Mouse (Mus musculus) midbrain, postnatal 0 days (tissue): Measurements from ENCODE around the gene Csrnp2. TPM values are rescaled to one million over a fixed set of nuclear protein-coding genes. Genes with fewer than 3 reads are reported as not detected.

Experiments
- ATAC-seq: fragments of 200-750 bp; cut with Nextera tagmentation; 2 replicates; pipeline ENCODE4 v1.8.0; 2017; ENCODE audit warnings: moderate number of reproducible peaks, mild to moderate bottlenecking, moderate TSS enrichment, moderate library complexity; ENCODE audit not compliant: low FRiP score
- DNase-seq: peaks from one replicate; pipeline ENCODE4 v3.0.0-alpha.2; 2015; ENCODE audit warnings: low spot score
- H3K27ac ChIP-seq: fragments of 300-500 bp; sonication (generic); 2 replicates; pipeline ENCODE4 v1.5.1; 2014; ENCODE audit warnings: low read depth, mild to moderate bottlenecking, low read length, mixed read lengths
- H3K27me3 ChIP-seq: fragments of 300-500 bp; sonication (generic); 2 replicates; pipeline ENCODE4 v1.6.1; 2014; ENCODE audit warnings: low read length, control low read depth, mixed read lengths; ENCODE audit not compliant: insufficient read depth
- H3K36me3 ChIP-seq: fragments of 300-500 bp; sonication (generic); 2 replicates; pipeline ENCODE4 v1.6.1; 2014; ENCODE audit warnings: low read length, control low read depth, mixed read lengths; ENCODE audit not compliant: insufficient read depth
- H3K4me1 ChIP-seq: fragments of 300-500 bp; sonication (generic); 2 replicates; pipeline ENCODE4 v1.6.1; 2014; ENCODE audit warnings: mild to moderate bottlenecking, control low read depth, antibody characterized with exemption, low read length, mixed read lengths; ENCODE audit not compliant: insufficient read depth
- H3K4me2 ChIP-seq: fragments of 300-500 bp; sonication (generic); 2 replicates; pipeline ENCODE4 v1.6.1; 2014; ENCODE audit warnings: low read depth, mild to moderate bottlenecking, low read length, mixed read lengths; ENCODE audit not compliant: poor library complexity, severe bottlenecking
- H3K4me3 ChIP-seq: fragments of 300-500 bp; sonication (generic); 2 replicates; pipeline ENCODE4 v1.5.1; 2014; ENCODE audit warnings: low read depth, mild to moderate bottlenecking, low read length, moderate library complexity
- H3K9ac ChIP-seq: fragments of 300-500 bp; sonication (generic); replicated peaks from 2 replicates; pipeline ENCODE4 v1.6.1; 2014; ENCODE audit warnings: mild to moderate bottlenecking, low read length, moderate library complexity, mixed read lengths; ENCODE audit not compliant: poor library complexity, severe bottlenecking
- H3K9me3 ChIP-seq: fragments of 300-500 bp; sonication (generic); 2 replicates; pipeline ENCODE4 v1.6.1; 2016; ENCODE audit warnings: low read length, control low read depth
- CTCF ChIP-seq: IDR thresholded peaks from 2 replicates; pipeline ENCODE4 v1.5.1; 2016; ENCODE audit warnings: antibody characterized with exemption, mild to moderate bottlenecking
- WGBS: fragments of 180-500 bp; shearing (Covaris S2); extraction: QIAGEN DNeasy Blood & Tissue Kit; methylation state at CpG from one replicate; pipeline ENCODE4 v1.1.7; 2014; 5-methylcytosine and 5-hydroxymethylcytosine counted together
- polyA plus RNA-seq: library from polyadenylated mRNA; unstranded; fragments of >200 nt; fragmentation: Nextera tagmentation; extraction: Ambion mirVana; gene quantifications from 2 replicates; pipeline ENCODE4 v1.2.1, GENCODE M21; 2015
- total RNA-seq: library from RNA; depleted of rRNA; stranded (reverse); fragments of >200 nt; gene quantifications from 2 replicates; pipeline ENCODE4 v1.2.3, GENCODE M21; 2014

The Csrnp2 gene
- total and polyA plus RNA-seq, 2 experiments from 2014 or later: 37.0 to 66.3 TPM

GRCm38 (mm10) chr15:100452486-100452885, 42.8 kb downstream of the Csrnp2 start:
- TF ChIP-seq CTCF: no peak

GRCm38 (mm10) chr15:100451245-100451644, 44.0 kb downstream of the Csrnp2 start:
- DNase-seq (peak; percentile 39), ATAC-seq (no peak)
- no peaks in the 10 kb centered on the region for H3K9me3 ChIP-seq
- no peaks in the 10 kb centered on the region for H3K4me1 ChIP-seq
- no peaks in the 10 kb centered on the region for H3K36me3 ChIP-seq
- no peak overlapping the region for H3K9ac ChIP-seq
- H3K27me3 ChIP-seq: no peaks in the 10 kb centered on the region
- no peak overlapping the region for H3K4me3 ChIP-seq
- WGBS: 66% methylated on average over 16 of the region's 16 CpGs
- TF ChIP-seq CTCF: no peak
- no peak overlapping the region for H3K27ac ChIP-seq
- no peak overlapping the region for H3K4me2 ChIP-seq

More at GRCm38 (mm10) chr15:100452486-100452885, 42.8 kb downstream of the Csrnp2 start:
- Histone ChIP-seq H3K36me3 (no peaks in the 10 kb centered on the region), H3K27me3 (no peaks in the 10 kb centered on the region), H3K9me3 (no peaks in the 10 kb centered on the region), H3K9ac (no peak overlapping the region), H3K4me3 (no peak overlapping the region), H3K4me2 (no peak overlapping the region), H3K4me1 (no peaks in the 10 kb centered on the region), H3K27ac (no peak overlapping the region)
- no peak for ATAC-seq
- WGBS: 82% methylated on average over 11 of the region's 11 CpGs
- no peak for DNase-seq

- H3K9me3 ChIP-seq: no peaks in the 10 kb centered on the region
- ATAC-seq (no peak), DNase-seq (no peak)
- H3K4me3 ChIP-seq: no peak overlapping the region
- H3K36me3 ChIP-seq: no peaks in the 10 kb centered on the region
- no peak overlapping the region for H3K27ac ChIP-seq
- WGBS: 89% methylated on average over 3 of the region's 3 CpGs
- no peak overlapping the region for H3K4me2 ChIP-seq
- TF ChIP-seq CTCF: no peak
- H3K27me3 ChIP-seq: no peaks in the 10 kb centered on the region
- H3K4me1 ChIP-seq: no peaks in the 10 kb centered on the region
- no peak overlapping the region for H3K9ac ChIP-seq
These were observed 45.8 kb downstream of the Csrnp2 start for GRCm38 (mm10) chr15:100449495-100449894.

GRCm38 (mm10) chr15:100448572-100448971, 46.7 kb downstream of the Csrnp2 start:
- no peaks in the 10 kb centered on the region for H3K4me1 ChIP-seq
- WGBS: 78% methylated on average over 4 of the region's 4 CpGs
- H3K36me3 ChIP-seq: no peaks in the 10 kb centered on the region
- H3K27me3 ChIP-seq: no peaks in the 10 kb centered on the region
- TF ChIP-seq CTCF: peak; percentile 35
- H3K27ac ChIP-seq: no peak overlapping the region
- DNase-seq: no peak
- H3K9me3 ChIP-seq: no peaks in the 10 kb centered on the region
- no peak for ATAC-seq
- H3K4me3 ChIP-seq: no peak overlapping the region
- no peak overlapping the region for H3K9ac ChIP-seq
- H3K4me2 ChIP-seq: no peak overlapping the region

GRCm38 (mm10) chr15:100446887-100447286, 48.4 kb downstream of the Csrnp2 start:
- DNase-seq (no peak), ATAC-seq (no peak)
- Histone ChIP-seq H3K36me3 (no peaks in the 10 kb centered on the region), H3K9me3 (no peaks in the 10 kb centered on the region), H3K4me2 (no peak overlapping the region), H3K9ac (no peak overlapping the region), H3K27ac (no peak overlapping the region), H3K27me3 (no peaks in the 10 kb centered on the region), H3K4me3 (no peak overlapping the region), H3K4me1 (no peaks in the 10 kb centered on the region)
- WGBS: 80% methylated on average over 2 of the region's 2 CpGs
- no peak for TF ChIP-seq CTCF

GRCm38 (mm10) chr15:100443126-100443922, 52.0 kb downstream of the Csrnp2 start:
- Histone ChIP-seq H3K4me3 (peak overlapping the region; percentile 40), H3K4me2 (peak overlapping the region; percentile 67), H3K27me3 (no peaks in the 10 kb centered on the region), H3K9me3 (no peaks in the 10 kb centered on the region), H3K36me3 (no peaks in the 10 kb centered on the region), H3K4me1 (no peaks in the 10 kb centered on the region), H3K9ac (peak overlapping the region; percentile 59), H3K27ac (peak overlapping the region; percentile 76)
- 4% methylated on average over 20 of the region's 31 CpGs for WGBS
- peak; percentile 97 for DNase-seq
- ATAC-seq: peak; percentile 93
- TF ChIP-seq CTCF: no peak
